ENCODE assay signal across 8 mouse cellular contexts in the genomic region with DNA sequence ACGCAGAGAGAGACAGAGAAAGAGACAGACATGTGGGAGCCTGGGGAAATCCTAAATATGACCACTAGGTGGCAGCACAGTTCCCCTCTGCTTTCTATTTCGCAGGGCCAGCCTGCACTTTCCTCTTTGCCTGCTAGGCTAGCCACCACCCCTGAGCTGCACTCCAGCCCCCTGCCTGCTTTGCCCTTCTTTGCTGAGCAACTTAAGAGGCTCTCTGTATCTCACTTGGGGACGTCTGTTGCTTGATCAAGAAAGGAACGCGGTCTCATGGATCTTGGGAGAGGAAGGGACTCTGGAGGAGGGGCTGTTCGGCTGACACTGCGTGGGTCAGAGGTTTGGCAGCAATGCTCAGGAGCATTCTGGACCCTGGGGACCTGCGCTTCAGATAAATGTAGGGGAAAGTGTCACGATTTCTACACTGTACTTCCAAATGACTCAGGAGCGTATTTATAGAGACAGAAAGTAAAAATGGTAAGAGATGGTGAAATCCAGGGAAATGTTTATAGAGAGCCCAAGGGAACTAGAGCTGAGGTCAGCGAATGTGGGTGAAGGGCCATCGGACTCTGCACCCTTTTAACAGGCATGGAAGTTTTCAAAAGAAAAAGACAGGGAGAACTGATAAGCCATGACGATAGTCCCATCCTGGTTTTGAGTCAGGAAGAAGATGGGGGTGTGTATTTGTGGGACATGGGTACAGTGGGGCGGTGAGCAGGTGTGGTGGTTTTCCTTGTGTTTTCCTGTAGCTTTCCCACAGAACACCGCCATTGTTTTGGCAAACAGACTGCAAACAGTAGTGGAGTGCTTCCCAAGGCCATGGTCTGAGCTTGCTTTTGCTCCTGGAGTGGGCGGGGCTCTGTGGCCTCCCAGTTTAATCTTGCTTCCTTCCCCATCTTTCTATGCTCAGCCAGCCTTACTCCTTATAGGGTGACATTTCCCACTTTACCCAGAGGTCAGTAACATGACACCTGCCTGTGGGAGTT. TPM values are rescaled to one million over a fixed set of nuclear protein-coding genes. Genes with fewer than 3 reads are reported as not detected.
DNase-seq lines count a peak whose midpoint lies in the region; ATAC-seq and TF ChIP-seq lines count a peak whose summit lies in the region.

No protein-coding gene starts in this region.

- H3K9ac ChIP-seq in hindbrain, embryonic 12.5 days: no peak overlapping the region
- H3K9ac ChIP-seq in lung, postnatal 0 days (replicated peaks; ENCODE audit: low read depth): 0 out of 2 replicates have a peak overlapping the region, but pooled peaks have one; percentile 12

- peak; percentile 93 for DNase-seq in NIH3T3 (ENCODE audit: low read depth)
- peak; percentile 85 to 91 for DNase-seq in cerebellum, postnatal 10 days
- peak; percentile 46 to 71 for DNase-seq in frontal cortex, postnatal 14 days (ENCODE audit: low spot score in 2 of 2)
- peak; percentile 81 to 82 for DNase-seq in layer of hippocampus, postnatal 10 days (ENCODE audit: low spot score in 2 of 2)
- peak; percentile 85 for DNase-seq in lung, postnatal 0 days (ENCODE audit: low spot score)
- DNase-seq in ovary, adult 18-20 months (ENCODE audit: low spot score): peak; percentile 66
- DNase-seq in thymus, postnatal 10 days (ENCODE audit: low spot score in 2 of 2): peak; percentile 26 to 71

- H3K9me3 ChIP-seq in hindbrain, embryonic 12.5 days (replicated peaks): no peaks in the 10 kb centered on the region
- no peaks in the 10 kb centered on the region for H3K9me3 ChIP-seq in lung, postnatal 0 days (ENCODE audit: low read length)

- peak; percentile 91 for TF ChIP-seq CTCF in lung, postnatal 0 days (IDR thresholded peaks at IDR 0.05)

- H3K27ac ChIP-seq in hindbrain, embryonic 12.5 days: no peak overlapping the region
- no peak overlapping the region for H3K27ac ChIP-seq in lung, postnatal 0 days (ENCODE audit: low read length)

- peaks cover 13% of the 10 kb centered on the region for H3K27me3 ChIP-seq in hindbrain, embryonic 12.5 days
- no peaks in the 10 kb centered on the region for H3K27me3 ChIP-seq in lung, postnatal 0 days (replicated peaks; ENCODE audit: insufficient read depth, low read length)

- 30% methylated on average over 16 of the region's 16 CpGs for whole genome bisulfite sequencing in hindbrain, embryonic 12.5 days
- 23% methylated on average over 16 of the region's 16 CpGs for WGBS in lung, postnatal 0 days

- peak overlapping the region; percentile 37 for H3K4me2 ChIP-seq in hindbrain, embryonic 12.5 days (replicated peaks)
- peak overlapping the region; percentile 64 for H3K4me2 ChIP-seq in lung, postnatal 0 days (replicated peaks; ENCODE audit: low read depth, low read length)

- 0 out of 2 replicates have a peak, but pooled peaks cover 2% of the 10 kb centered on the region for H3K4me1 ChIP-seq in hindbrain, embryonic 12.5 days
- H3K4me1 ChIP-seq in lung, postnatal 0 days (ENCODE audit: insufficient read depth, low read depth, low read length): no peaks in the 10 kb centered on the region

- TF ChIP-seq EP300 in lung, postnatal 0 days (IDR thresholded peaks at IDR 0.05): no peak

- no peak overlapping the region for H3K4me3 ChIP-seq in hindbrain, embryonic 12.5 days
- H3K4me3 ChIP-seq in lung, postnatal 0 days (ENCODE audit: low read depth, low read length): peak overlapping the region; percentile 33

- no peaks in the 10 kb centered on the region for H3K36me3 ChIP-seq in hindbrain, embryonic 12.5 days
- H3K36me3 ChIP-seq in lung, postnatal 0 days (ENCODE audit: insufficient read depth, low read length): no peaks in the 10 kb centered on the region

- ATAC-seq in hindbrain, embryonic 12.5 days (ENCODE audit: low FRiP score): 0 out of 2 replicates have a peak, but pooled peaks have one; percentile 40
- ATAC-seq in lung, postnatal 0 days: peak; percentile 82

RNA-seq across cellular contexts. Expression of gene Mesp1, which starts 12.7 kb away (rescaled TPM):
- 0.17 TPM in 1 of 2 replicates, not detected in the other for polyA plus RNA-seq in hindbrain, embryonic 12.5 days (2016; fragmentation: Nextera tagmentation; extraction: Ambion mirVana)
- total RNA-seq in layer of hippocampus, postnatal 10 days (2021): under 1 TPM in 1 of 2 experiments, not detected in 1; 0.57 TPM
- 0.11 and 0.21 TPM in 2 replicates for polyA plus RNA-seq in lung, postnatal 0 days (2015; fragmentation: Nextera tagmentation; extraction: Ambion mirVana)

RNA-seq across cellular contexts. Expression of gene Mesp2, which starts 29.6 kb away (rescaled TPM):
- 0.42 and 0.56 TPM in 2 replicates for polyA plus RNA-seq in hindbrain, embryonic 12.5 days (2016; fragmentation: Nextera tagmentation; extraction: Ambion mirVana)
- total RNA-seq in layer of hippocampus, postnatal 10 days (2021): 1 to 10 TPM; 1.6 to 1.8 TPM
- 0.92 and 0.99 TPM in 2 replicates for polyA plus RNA-seq in lung, postnatal 0 days (2015; fragmentation: Nextera tagmentation; extraction: Ambion mirVana)

RNA-seq across cellular contexts. Expression of gene Wdr93, which starts 38.0 kb away (rescaled TPM):
- polyA plus RNA-seq in hindbrain, embryonic 12.5 days (2016; fragmentation: Nextera tagmentation; extraction: Ambion mirVana): 0.57 and 0.72 TPM in 2 replicates
- under 1 TPM; 0.21 to 0.25 TPM for total RNA-seq in layer of hippocampus, postnatal 10 days (2021)
- 1.6 and 2.0 TPM in 2 replicates for polyA plus RNA-seq in lung, postnatal 0 days (2015; fragmentation: Nextera tagmentation; extraction: Ambion mirVana)

RNA-seq across cellular contexts. Expression of gene Pex11a, which starts 38.0 kb away (rescaled TPM):
- 6.8 and 9.5 TPM in 2 replicates for polyA plus RNA-seq in hindbrain, embryonic 12.5 days (2016; fragmentation: Nextera tagmentation; extraction: Ambion mirVana)
- total RNA-seq in layer of hippocampus, postnatal 10 days (2021): 10 to 100 TPM; 10.4 to 11.7 TPM
- polyA plus RNA-seq in lung, postnatal 0 days (2015; fragmentation: Nextera tagmentation; extraction: Ambion mirVana): 17.8 and 23.9 TPM in 2 replicates

RNA-seq across cellular contexts. Expression of gene Plin1, which starts 48.2 kb away (rescaled TPM):
- not detected in 2 replicates for polyA plus RNA-seq in hindbrain, embryonic 12.5 days (2016; fragmentation: Nextera tagmentation; extraction: Ambion mirVana)
- under 1 TPM; 0.18 to 0.22 TPM for total RNA-seq in layer of hippocampus, postnatal 10 days (2021)
- polyA plus RNA-seq in lung, postnatal 0 days (2015; fragmentation: Nextera tagmentation; extraction: Ambion mirVana): 0.45 and 0.60 TPM in 2 replicates
